Mouse (Mus musculus) retina, postnatal 1 day (tissue): ENCODE measurements at regions not wholly inside any gene's neighbourhood (a gene's known extent, or its start where the extent isn't known, plus 50 kb on each side); places are given as distances from the start of the nearest gene placed in this dataset.

Experiments
- DNase-seq: peaks from one replicate; pipeline ENCODE4 v3.0.0-alpha.2; 2012

GRCm38 (mm10) chr4:95426563-95426962 lies 130.7 kb upstream of the Fggy start:
- DNase-seq: no peak

GRCm38 (mm10) chr4:95434543-95434942 lies 122.8 kb upstream of the Fggy start:
- DNase-seq: no peak

DNA sequence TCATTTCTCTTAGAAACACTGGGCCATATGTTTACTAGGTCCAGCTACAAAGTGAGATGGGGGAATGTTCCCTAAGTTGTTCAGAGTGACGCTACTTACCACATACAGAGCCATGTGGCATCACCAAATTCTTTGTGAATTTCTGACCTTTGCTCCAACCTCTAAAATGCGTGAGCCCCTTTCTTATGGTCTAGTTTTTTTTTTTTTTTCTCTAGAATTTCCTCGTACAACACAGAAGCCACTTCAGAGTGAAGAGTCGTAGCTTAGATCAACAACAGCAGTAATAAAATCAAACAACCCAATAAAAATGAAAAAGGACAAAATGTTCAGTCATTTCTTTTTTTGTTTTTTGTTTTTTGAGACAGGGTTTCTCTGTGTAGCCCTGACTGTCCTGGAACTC lies 122.2 kb upstream of the Fggy start:
- no peak for DNase-seq

DNA sequence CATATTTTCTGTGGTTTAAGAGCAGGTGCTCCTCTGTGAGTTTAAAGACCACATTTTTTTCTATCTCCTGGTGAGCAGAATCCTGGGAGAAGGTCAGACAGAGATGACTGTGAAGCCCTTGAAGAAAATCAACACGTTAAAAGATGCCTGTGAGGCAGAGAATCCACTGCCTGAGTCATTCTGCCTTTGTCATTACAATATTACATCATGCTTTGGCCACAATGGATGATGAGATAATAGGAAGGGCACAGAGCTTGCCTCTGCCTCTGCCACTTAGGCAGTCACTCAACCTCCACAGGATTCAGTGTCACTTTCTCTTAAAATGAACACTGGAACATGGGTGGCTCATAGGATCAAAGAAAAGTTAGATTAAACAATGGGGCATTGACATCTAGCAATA lies 117.5 kb upstream of the Fggy start:
- DNase-seq: no peak

DNA sequence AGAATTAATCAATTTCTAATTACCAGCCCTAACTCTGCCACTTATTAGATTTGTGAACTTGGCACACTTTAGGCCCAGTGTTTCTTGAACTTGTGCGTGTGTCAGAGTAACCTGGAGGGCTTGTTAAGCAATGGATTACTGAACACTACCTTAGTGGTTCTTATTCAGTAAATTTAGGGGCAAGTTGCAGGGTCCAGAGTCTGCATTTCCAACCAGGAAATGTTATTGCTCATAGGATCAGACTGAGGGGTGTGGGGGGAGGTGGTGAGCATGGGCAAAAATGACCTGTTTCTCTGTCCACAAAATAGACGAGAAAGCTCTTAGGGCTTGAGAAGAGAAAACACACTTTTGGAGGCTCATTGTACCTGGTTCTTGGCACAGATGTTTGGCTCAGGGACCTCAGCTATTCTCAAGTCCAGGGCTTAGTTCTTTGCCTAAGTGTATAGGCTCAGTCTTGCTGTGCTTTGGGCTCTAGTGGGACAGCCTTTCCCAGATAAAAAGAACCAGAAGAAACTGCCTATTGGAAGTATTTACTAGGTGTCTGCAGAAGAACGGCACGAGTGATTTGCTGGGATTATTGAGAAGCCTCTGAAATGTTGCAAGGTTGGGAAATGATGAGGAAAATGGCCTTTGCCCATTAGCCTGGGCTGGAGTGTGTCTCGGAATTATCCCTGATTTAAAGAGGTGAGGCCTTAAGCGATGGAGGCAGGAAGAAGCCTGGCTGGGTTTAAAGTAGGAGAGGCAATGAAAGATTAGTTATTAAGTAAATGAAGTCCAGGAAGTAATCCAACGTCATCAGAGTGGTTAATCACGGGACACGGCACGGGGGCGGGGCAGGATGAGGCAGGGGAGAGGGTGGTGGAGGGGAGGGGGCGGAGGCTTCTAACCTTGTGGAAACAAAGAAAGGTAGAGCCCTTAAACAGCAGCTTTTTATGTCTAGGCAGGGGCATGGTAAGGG lies 113.2 kb upstream of the Fggy start:
- DNase-seq: no peak

- DNase-seq: no peak
These were observed 107.0 kb upstream of the Fggy start for GRCm38 (mm10) chr4:95450286-95450685.

GRCm38 (mm10) chr4:95451831-95452230 lies 105.5 kb upstream of the Fggy start:
- no peak for DNase-seq

DNA sequence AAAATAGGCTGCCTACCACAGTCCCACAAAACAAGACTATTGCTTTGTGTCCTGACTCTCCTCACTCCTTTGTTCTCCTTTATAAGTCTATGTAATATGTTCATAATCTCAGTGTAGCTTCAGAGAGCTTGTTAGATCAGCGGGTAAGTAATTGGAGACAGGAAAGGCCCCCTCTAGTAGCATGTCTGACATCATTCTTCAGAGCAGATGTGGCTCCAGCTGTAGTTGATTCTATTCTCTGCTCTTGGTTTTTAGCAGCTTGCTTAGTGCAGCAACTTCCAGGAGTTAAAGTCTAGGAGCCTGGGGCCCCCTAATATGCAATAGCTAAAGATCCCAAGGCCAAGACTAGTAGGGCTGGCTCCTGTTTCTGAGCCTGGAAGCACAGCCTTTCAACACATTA lies 101.0 kb upstream of the Fggy start:
- DNase-seq: no peak

- no peak for DNase-seq
These were observed 100.4 kb upstream of the Fggy start for GRCm38 (mm10) chr4:95456943-95457342.

- DNase-seq: no peak
These were observed 94.8 kb upstream of the Fggy start for GRCm38 (mm10) chr4:95462476-95462875.

DNA sequence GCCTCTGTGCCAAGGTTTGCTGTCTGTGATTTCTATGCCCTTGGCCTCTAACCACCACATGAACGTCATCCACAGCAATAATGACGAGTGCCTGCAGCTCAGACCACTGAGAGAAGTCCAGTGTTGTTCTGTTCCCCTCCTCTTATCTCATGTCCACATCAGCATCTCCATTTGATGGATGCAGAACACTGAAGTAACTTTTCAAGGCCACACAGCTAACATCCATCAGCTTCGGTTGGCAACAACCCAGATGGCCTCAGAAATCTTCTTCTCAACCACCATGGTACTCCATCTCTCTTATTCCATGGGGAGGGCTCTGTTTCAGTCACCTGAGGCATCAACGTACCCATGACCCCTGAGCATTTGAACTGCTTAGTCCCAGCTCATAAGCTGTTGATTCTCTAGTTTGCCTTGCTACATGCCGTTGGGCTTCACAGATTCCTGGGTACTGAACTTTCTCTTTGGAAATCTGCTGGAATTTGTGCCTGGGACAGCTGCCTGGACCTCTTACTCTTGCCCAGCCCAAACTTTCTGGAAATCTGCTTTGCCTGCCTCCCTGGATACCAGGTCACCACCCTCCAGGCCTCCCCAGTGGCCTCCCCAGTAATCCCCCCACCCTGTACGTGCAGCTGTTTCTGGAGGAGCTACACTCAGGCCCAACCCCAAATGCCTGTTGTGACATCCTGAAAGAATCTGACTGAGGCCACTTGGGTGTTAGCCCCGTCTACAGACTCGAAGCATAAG lies 94.1 kb upstream of the Fggy start:
- no peak for DNase-seq

DNA sequence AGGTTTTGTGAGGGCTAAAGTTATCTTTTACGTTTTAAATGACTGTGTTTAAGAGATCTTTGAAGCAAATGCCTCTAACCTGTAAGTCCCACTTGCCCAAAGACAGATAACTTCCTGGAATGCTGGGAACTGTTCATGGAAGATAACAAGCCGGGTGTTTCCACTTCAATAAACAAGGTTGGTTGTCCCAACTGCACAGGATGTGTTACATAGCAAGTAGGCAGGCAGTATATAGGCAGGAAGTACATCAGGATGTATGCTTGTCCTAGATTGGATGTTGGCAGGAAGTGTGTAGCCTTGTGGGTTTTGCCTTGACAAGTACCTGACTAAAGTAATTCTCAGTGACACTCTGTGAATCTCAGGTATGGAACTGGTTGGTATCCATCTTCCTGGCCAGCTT lies 90.7 kb upstream of the Fggy start:
- DNase-seq: no peak

GRCm38 (mm10) chr4:95467526-95467925 lies 89.8 kb upstream of the Fggy start:
- DNase-seq: no peak

- DNase-seq: no peak
These were observed 82.4 kb upstream of the Fggy start for GRCm38 (mm10) chr4:95474726-95475406.

DNA sequence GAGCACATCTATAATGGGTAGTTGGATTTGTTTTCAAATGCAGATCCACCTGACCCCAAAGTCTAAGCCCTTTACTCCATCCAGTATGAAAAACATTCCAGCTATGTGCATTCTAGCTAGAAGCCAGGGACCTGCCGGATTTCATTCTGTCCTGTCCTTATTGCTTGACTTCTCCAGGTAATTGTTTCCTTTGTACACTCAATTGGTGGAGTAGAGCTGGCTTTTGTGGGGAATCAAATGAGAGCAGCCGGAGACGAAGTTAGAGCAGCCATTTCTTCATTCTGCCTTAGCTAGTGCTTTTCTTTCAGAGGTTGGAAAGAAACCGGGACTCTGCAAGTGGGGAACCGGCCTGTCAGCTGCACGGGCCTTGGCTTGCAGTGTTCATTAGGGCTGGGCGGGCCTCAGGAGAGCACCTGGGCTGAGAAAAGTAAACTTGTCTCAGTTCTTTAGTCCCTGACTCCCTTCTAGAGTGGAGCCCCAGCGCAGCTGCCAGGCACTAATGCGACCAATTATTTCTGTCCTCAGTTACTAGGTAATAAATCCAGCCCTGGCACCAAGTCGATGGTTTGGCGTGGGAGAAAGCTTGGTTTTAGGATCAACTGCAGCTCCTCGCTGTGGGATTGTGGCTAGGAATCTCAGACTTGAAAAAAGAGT lies 81.1 kb upstream of the Fggy start:
- DNase-seq: no peak

- DNase-seq: no peak
These were observed 73.7 kb upstream of the Fggy start for GRCm38 (mm10) chr4:95483571-95483970.

- DNase-seq: no peak
These were observed 70.0 kb upstream of the Fggy start for GRCm38 (mm10) chr4:95487323-95487722.

GRCm38 (mm10) chr4:95487969-95488368 lies 69.3 kb upstream of the Fggy start:
- DNase-seq: no peak

DNA sequence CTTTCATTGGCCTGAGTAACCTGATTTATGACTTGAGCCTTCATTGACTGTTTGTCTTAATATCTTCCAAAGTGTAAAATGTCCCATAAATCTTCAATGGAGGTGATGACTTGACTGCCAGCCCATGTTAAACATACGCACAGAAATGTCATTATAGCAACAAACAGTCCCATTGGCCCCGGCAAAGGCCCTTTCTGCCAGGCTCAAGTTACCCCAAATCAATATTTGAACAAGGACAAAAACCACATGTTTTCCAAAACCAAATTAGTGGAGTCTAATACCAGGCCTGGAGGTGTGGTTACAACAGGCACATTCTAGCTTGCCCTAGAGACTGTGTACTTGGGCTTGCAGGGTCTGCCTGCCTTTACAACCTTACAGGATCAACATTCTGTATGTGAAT lies 68.2 kb upstream of the Fggy start:
- DNase-seq: no peak

GRCm38 (mm10) chr4:95500265-95500664 lies 57.0 kb upstream of the Fggy start:
- DNase-seq: no peak

- DNase-seq: no peak
These were observed 56.1 kb upstream of the Fggy start for GRCm38 (mm10) chr4:95501164-95501563.

DNA sequence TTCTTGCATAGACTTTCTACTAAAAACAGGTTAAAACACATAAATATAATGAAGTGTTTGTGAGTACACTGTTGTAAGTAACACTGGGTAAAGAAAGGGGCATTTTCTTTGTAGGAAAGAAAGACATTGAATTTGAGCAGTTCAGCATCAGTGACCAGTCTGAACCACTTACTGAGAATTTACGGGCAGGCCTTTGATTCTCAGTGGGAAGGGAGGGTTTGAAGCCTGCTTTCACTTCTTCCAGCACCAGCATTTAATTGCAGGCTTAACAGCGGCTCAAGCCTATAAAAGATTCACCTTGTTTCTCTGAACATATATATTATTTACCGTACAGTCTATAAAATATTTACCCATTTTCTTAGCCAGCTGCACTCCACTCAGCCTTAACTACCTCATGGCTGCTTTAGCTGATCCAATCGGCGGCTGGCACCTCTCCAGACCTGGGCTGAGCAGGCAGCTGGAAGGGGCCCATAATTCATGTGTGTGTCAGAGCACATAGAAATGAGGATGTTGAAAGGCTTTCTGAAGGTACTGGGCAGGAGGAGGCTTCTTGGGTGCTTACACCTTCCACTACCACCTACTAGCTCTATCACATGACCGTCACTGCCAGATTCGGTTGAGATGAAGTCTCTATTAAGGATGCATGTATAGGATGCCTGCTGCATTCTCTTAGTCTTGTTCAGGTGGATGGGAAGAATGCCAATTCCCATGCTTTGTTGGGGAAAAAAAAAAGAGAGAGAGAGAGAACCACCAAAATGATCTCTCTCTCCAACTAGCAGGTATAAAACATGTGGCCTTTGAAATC lies 50.0 kb upstream of the Fggy start:
- peak; percentile 34 for DNase-seq
